Mouse (Mus musculus): ENCODE data around the gene Nqo2. TPM values are rescaled to one million over a fixed set of nuclear protein-coding genes. Genes with fewer than 3 reads are reported as not detected.

Gene Nqo2
- 16.1 and 16.7 TPM in 2 replicates for polyA plus RNA-seq (2014; fragmentation: Nextera tagmentation; extraction: Ambion mirVana)

DNA sequence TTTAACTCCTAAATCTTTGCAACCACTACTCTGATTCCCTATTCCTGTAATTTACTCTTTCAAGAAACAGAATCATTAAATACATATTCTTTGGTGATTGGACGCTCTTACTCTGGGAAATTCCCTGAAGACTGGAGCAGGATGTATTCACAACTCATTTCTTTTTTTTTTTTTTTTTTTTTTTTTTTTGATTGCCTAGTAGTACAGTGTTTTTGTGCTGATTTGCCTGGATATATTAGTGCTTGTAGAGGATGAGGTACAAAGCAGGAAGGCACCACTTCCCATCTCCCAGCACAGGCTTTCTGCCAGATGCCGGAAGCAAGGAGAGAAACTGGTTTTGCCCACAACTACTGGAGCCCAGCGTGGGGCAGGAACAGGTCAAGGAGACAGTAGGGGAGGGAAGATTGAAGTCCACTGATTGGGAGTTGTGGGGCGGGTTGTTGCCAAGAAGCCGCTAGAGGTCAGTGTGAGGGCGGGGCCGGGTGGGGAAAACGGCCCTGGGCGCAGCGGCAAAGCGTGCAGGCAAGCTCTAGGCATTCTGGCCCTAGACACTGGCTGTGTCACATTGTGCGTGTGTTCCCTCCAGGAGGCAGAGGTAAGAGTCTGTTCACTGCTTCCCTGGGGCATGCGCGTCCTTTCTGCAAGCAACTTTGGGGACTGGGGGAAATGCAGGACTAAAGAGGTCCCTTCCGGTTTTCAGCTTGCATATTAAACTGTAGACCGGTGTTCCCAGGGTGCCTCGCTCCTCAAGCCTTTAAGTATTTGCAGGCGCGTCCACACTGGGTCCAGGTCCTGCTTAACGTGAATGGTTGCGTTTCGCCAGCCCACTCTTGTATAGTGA is at the start of gene Nqo2:
Nqo2 (plus strand) TSS at position 482 of the 841 bp plus-strand sequence.
- DNase-seq (ENCODE audit: low spot score), result peak; percentile 87
- H3K4me3 ChIP-seq (ENCODE audit: low read depth, low read length), result peak within 1 kb of the TSS; percentile 46
- H3K9ac ChIP-seq (ENCODE audit: low read length), result peak within 1 kb of the TSS; percentile 68
- H3K27ac ChIP-seq (ENCODE audit: low read depth, low read length), result peak within 1 kb of the TSS; percentile 61; the same call in 1 of the 2 replicates
- H3K4me2 ChIP-seq (ENCODE audit: low read depth, low read length, severe bottlenecking), result peak within 1 kb of the TSS; percentile 75
- H3K9me3 ChIP-seq (ENCODE audit: control insufficient read depth, low read length), result no peaks in the 10 kb centered on the region
- 3% methylated on average over 22 of the region's 22 CpGs for WGBS
- no peaks in the 10 kb centered on the region for H3K4me1 ChIP-seq (replicated peaks; ENCODE audit: control insufficient read depth, insufficient read depth, low read length)
- peak; percentile 90 for ATAC-seq (replicated peaks; ENCODE audit: low FRiP score)
- H3K36me3 ChIP-seq (ENCODE audit: control insufficient read depth, insufficient read depth, low read length), result no peaks in the 10 kb centered on the region
- no peaks in the 10 kb centered on the region for H3K27me3 ChIP-seq (ENCODE audit: control insufficient read depth, insufficient read depth, low read length)

DNA sequence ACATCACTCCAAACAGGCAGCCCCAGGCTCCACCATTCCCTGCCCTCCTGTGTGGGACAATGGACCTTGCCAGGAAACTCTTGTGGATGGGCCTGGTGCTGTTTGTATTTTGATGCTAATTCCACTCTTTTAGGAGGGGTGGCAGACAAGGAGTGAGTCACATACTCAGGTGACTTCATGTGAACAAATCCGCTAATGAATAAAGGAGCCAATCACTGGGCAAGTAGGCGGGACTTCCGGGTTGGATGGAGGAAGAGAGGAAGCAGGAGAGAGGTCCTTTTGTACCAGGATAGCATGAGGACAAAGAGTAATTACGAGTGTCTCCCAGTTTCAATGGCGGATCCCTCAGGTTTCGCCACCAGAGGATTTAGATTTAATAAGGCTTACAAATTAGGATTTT is 43.4 kb upstream of the Nqo2 start:
- Histone ChIP-seq H3K36me3 (ENCODE audit: control insufficient read depth, insufficient read depth, low read length) (no peaks in the 10 kb centered on the region), H3K4me2 (ENCODE audit: low read depth, low read length, severe bottlenecking) (no peak overlapping the region), H3K9ac (ENCODE audit: low read length) (no peak overlapping the region), H3K27me3 (ENCODE audit: control insufficient read depth, insufficient read depth, low read length) (no peaks in the 10 kb centered on the region), H3K4me3 (ENCODE audit: low read depth, low read length) (no peak overlapping the region), H3K4me1 (replicated peaks; ENCODE audit: control insufficient read depth, insufficient read depth, low read length) (no peaks in the 10 kb centered on the region), H3K9me3 (ENCODE audit: control insufficient read depth, low read length) (no peaks in the 10 kb centered on the region), H3K27ac (ENCODE audit: low read depth, low read length) (no peak overlapping the region)
- no peak for ATAC-seq (replicated peaks; ENCODE audit: low FRiP score)
- 87% methylated on average over 6 of the region's 6 CpGs for WGBS
- no peak for DNase-seq (ENCODE audit: low spot score)

DNA sequence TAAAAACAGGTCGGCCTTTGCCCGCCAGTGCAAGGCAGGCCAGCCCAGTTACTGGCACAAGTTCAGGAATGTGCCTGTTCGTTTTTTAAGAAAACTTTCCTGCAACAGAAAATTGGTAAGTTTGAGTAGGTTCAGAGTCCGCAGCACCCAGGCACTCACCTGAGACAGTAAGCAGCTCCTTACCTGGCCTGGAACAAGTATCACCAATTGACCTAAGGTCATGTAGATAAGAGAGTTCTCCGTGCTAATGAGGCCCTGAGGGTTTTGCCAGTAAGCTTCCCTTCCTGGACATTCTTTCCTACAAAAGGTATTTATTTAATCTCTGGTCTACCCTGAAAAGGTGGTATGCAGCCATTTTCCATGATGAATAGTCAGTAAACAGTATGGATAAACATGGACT is 42.8 kb upstream of the Nqo2 start:
- Histone ChIP-seq H3K27me3 (ENCODE audit: control insufficient read depth, insufficient read depth, low read length) (no peaks in the 10 kb centered on the region), H3K27ac (ENCODE audit: low read depth, low read length) (no peak overlapping the region), H3K4me2 (ENCODE audit: low read depth, low read length, severe bottlenecking) (no peak overlapping the region), H3K9ac (ENCODE audit: low read length) (no peak overlapping the region), H3K36me3 (ENCODE audit: control insufficient read depth, insufficient read depth, low read length) (no peaks in the 10 kb centered on the region), H3K4me3 (ENCODE audit: low read depth, low read length) (no peak overlapping the region), H3K4me1 (replicated peaks; ENCODE audit: control insufficient read depth, insufficient read depth, low read length) (no peaks in the 10 kb centered on the region), H3K9me3 (ENCODE audit: control insufficient read depth, low read length) (no peaks in the 10 kb centered on the region)
- ATAC-seq (replicated peaks; ENCODE audit: low FRiP score) (no peak), DNase-seq (ENCODE audit: low spot score) (no peak)
- 87% methylated on average over 5 of the region's 5 CpGs for WGBS

DNA sequence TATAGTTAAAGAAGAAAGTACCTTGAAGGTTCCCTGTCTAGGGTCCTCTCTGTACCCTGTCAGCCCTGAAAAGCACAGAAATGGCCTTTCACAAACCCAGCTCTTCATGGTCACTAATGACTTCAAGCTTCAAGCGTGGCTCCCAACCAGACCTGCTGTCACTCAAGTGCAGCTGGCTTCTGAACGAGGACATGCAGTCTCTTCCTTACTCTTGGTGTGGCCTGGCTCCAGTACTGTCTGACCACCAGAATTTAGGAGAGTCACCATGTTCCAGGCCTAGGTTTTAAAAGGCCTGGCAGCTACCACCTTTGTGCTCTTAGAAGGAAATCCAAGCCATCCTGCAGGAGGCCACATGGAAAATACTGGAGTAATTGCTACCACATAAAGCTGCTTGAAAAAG is 34.2 kb upstream of the Nqo2 start:
- ATAC-seq (replicated peaks; ENCODE audit: low FRiP score) (no peak), DNase-seq (ENCODE audit: low spot score) (no peak)
- no peak overlapping the region for H3K4me3 ChIP-seq (ENCODE audit: low read depth, low read length)
- H3K4me1 ChIP-seq (replicated peaks; ENCODE audit: control insufficient read depth, insufficient read depth, low read length), result no peaks in the 10 kb centered on the region
- H3K9ac ChIP-seq (ENCODE audit: low read length), result no peak overlapping the region
- no peak overlapping the region for H3K27ac ChIP-seq (ENCODE audit: low read depth, low read length)
- H3K27me3 ChIP-seq (ENCODE audit: control insufficient read depth, insufficient read depth, low read length), result no peaks in the 10 kb centered on the region
- H3K9me3 ChIP-seq (ENCODE audit: control insufficient read depth, low read length), result no peaks in the 10 kb centered on the region
- H3K4me2 ChIP-seq (ENCODE audit: low read depth, low read length, severe bottlenecking), result no peak overlapping the region
- WGBS, result 84% methylated on average over 2 of the region's 2 CpGs
- no peaks in the 10 kb centered on the region for H3K36me3 ChIP-seq (ENCODE audit: control insufficient read depth, insufficient read depth, low read length)

DNA sequence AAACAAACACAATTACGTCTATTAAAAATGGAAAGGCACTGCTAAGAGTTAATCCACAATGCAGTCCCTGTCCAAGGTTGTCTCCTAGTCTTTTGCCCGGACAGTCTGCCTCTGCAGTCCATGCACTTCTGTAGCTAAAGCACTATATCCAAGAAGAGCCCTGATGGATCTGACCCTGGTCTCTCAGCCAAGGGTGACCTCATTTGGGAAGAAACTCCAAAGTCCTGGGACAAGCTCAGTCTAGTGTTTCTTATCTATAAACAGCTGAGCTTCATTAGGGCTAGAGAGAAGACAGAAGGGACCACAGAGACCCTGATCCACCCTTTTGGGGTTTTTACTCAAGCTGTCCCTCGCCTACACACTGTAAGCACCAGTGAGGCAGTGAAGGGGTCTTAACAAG is 33.6 kb upstream of the Nqo2 start:
- H3K4me1 ChIP-seq (replicated peaks; ENCODE audit: control insufficient read depth, insufficient read depth, low read length), result no peaks in the 10 kb centered on the region
- H3K27me3 ChIP-seq (ENCODE audit: control insufficient read depth, insufficient read depth, low read length), result no peaks in the 10 kb centered on the region
- H3K27ac ChIP-seq (ENCODE audit: low read depth, low read length), result no peak overlapping the region
- no peak overlapping the region for H3K9ac ChIP-seq (ENCODE audit: low read length)
- no peaks in the 10 kb centered on the region for H3K9me3 ChIP-seq (ENCODE audit: control insufficient read depth, low read length)
- DNase-seq (ENCODE audit: low spot score) (no peak), ATAC-seq (replicated peaks; ENCODE audit: low FRiP score) (no peak)
- 86% methylated on average over 3 of the region's 3 CpGs for WGBS
- H3K4me3 ChIP-seq (ENCODE audit: low read depth, low read length), result no peak overlapping the region
- H3K36me3 ChIP-seq (ENCODE audit: control insufficient read depth, insufficient read depth, low read length), result no peaks in the 10 kb centered on the region
- no peak overlapping the region for H3K4me2 ChIP-seq (ENCODE audit: low read depth, low read length, severe bottlenecking)

DNA sequence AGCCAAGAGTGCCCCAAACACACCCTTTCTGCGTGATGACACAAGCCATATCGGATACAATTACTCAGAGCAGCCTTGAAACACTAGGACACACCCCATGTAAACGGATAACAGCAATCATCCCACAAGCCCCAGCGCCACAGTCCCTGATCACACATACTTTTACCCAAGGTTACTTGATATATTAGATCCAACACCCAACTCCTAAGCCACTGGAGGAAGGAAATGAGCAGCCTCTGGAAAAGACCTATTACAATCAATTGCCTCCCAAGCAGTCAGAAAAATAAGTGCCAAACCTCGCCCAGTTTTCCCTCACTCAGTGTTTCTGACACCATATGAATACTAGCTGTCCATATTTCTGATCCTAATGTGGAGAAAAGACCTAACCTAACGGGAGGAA is 29.7 kb upstream of the Nqo2 start:
- ATAC-seq (replicated peaks; ENCODE audit: low FRiP score) (no peak), DNase-seq (ENCODE audit: low spot score) (no peak)
- Histone ChIP-seq H3K4me1 (replicated peaks; ENCODE audit: control insufficient read depth, insufficient read depth, low read length) (no peaks in the 10 kb centered on the region), H3K9ac (ENCODE audit: low read length) (no peak overlapping the region), H3K9me3 (ENCODE audit: control insufficient read depth, low read length) (no peaks in the 10 kb centered on the region), H3K36me3 (ENCODE audit: control insufficient read depth, insufficient read depth, low read length) (no peaks in the 10 kb centered on the region), H3K27me3 (ENCODE audit: control insufficient read depth, insufficient read depth, low read length) (no peaks in the 10 kb centered on the region), H3K4me3 (ENCODE audit: low read depth, low read length) (no peak overlapping the region), H3K27ac (ENCODE audit: low read depth, low read length) (no peak overlapping the region), H3K4me2 (ENCODE audit: low read depth, low read length, severe bottlenecking) (peak overlapping the region; percentile 87; the same call in 1 of the 2 replicates)
- 81% methylated on average over 6 of the region's 6 CpGs for WGBS

DNA sequence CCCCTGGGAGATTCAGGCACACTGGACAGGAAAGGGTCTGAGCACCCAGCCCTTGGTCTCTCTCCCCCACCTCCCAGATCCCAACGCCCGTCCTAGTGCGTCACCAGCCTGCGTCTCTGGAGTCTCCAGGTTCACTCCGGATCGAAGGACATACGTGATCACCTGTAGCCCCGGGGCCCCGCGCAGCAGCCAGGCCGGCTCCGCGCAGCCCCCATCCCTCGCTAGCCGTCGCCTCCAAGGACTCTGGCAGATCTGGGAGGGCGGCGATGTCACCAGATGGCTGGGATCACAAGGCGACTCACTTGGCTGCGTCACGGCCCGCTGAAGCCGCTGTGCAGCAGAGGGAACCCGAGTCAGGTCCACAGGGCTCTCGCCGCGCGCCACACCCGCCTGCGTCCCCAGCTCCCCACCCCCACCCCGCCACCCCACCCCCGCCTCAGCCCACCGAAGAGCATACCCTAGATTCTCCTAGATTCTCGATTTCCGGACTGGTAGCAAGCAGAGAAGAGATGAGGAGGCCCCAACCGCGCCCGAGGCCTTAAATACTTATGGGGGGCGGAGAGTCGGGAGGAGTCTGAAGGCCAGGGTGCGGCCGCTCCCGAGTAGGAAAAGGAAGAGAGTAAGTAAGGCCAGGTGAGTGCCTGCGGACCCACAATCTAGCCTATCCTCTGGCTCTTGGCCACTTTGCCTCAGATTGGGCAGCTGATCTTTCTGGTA is 28.9 kb upstream of the Nqo2 start:
- H3K36me3 ChIP-seq (ENCODE audit: control insufficient read depth, insufficient read depth, low read length), result no peaks in the 10 kb centered on the region
- peak; percentile 90 for ATAC-seq (replicated peaks; ENCODE audit: low FRiP score)
- H3K9ac ChIP-seq (ENCODE audit: low read length), result peak overlapping the region; percentile 73
- under 1% methylated on average over 44 of the region's 44 CpGs for WGBS
- no peaks in the 10 kb centered on the region for H3K4me1 ChIP-seq (replicated peaks; ENCODE audit: control insufficient read depth, insufficient read depth, low read length)
- no peaks in the 10 kb centered on the region for H3K27me3 ChIP-seq (ENCODE audit: control insufficient read depth, insufficient read depth, low read length)
- no peaks in the 10 kb centered on the region for H3K9me3 ChIP-seq (ENCODE audit: control insufficient read depth, low read length)
- peak overlapping the region; percentile 45 for H3K4me3 ChIP-seq (ENCODE audit: low read depth, low read length)
- peak; percentile 81 for DNase-seq (ENCODE audit: low spot score)
- H3K4me2 ChIP-seq (ENCODE audit: low read depth, low read length, severe bottlenecking), result peak overlapping the region; percentile 87
- H3K27ac ChIP-seq (ENCODE audit: low read depth, low read length), result no peak overlapping the region

DNA sequence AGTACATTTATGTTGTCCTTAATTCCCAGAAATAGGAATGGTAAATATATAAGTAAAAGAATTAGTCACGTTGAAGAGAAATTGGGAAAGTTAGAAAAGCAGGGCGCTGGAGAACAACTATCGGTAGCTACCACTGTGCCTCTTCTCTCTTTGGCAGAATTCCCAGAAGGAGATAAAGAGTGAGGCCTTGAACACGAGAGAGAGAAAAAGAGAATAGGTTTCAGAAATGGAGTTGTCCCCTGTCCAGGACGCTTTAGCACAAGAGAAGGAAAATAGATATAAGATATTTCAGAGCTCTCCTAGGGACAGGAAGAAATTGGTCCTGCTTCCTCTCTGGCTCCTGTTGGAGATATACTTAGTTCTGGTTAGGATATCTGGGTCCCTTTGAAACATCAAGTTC is 27.3 kb upstream of the Nqo2 start:
- no peak for ATAC-seq (replicated peaks; ENCODE audit: low FRiP score)
- H3K9me3 ChIP-seq (ENCODE audit: control insufficient read depth, low read length), result no peaks in the 10 kb centered on the region
- no peak overlapping the region for H3K27ac ChIP-seq (ENCODE audit: low read depth, low read length)
- no peak overlapping the region for H3K4me2 ChIP-seq (ENCODE audit: low read depth, low read length, severe bottlenecking)
- 95% methylated on average over 5 of the region's 5 CpGs for WGBS
- H3K4me1 ChIP-seq (replicated peaks; ENCODE audit: control insufficient read depth, insufficient read depth, low read length), result no peaks in the 10 kb centered on the region
- no peaks in the 10 kb centered on the region for H3K36me3 ChIP-seq (ENCODE audit: control insufficient read depth, insufficient read depth, low read length)
- no peak for DNase-seq (ENCODE audit: low spot score)
- no peak overlapping the region for H3K9ac ChIP-seq (ENCODE audit: low read length)
- H3K4me3 ChIP-seq (ENCODE audit: low read depth, low read length), result no peak overlapping the region
- H3K27me3 ChIP-seq (ENCODE audit: control insufficient read depth, insufficient read depth, low read length), result no peaks in the 10 kb centered on the region
